Mouse (Mus musculus): ENCODE data around the gene Gm10318. TPM values are rescaled to one million over a fixed set of nuclear protein-coding genes. Genes with fewer than 3 reads are reported as not detected.

The Gm10318 gene
- total RNA-seq, 2 experiments from 2014 or later = not detected

DNA sequence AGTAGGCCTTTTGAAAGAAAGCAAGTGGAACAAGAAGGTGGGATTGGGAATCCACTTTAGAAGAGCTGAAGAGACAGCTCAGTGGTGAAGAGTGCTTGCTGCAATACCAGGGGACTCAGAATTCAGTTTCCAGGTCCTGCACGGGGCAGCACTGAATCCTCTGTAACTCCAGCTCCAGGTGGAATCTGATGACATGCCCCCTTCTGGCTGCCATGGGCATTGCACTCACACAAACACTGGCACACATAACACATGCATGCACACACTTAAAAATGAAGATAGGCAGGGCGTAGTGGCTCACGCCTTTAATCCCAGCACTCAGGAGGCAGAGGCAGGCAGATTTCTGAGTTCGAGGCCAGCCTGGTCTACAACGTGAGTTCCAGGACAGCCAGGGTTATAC is 29.9 kb downstream of the Gm10318 start:
- intact Hi-C loops (cut with DNase I) = loop anchor here (10.0 kb wide), 1 partner anchor 358 kb away; no protein-coding TSS in a partner anchor

DNA sequence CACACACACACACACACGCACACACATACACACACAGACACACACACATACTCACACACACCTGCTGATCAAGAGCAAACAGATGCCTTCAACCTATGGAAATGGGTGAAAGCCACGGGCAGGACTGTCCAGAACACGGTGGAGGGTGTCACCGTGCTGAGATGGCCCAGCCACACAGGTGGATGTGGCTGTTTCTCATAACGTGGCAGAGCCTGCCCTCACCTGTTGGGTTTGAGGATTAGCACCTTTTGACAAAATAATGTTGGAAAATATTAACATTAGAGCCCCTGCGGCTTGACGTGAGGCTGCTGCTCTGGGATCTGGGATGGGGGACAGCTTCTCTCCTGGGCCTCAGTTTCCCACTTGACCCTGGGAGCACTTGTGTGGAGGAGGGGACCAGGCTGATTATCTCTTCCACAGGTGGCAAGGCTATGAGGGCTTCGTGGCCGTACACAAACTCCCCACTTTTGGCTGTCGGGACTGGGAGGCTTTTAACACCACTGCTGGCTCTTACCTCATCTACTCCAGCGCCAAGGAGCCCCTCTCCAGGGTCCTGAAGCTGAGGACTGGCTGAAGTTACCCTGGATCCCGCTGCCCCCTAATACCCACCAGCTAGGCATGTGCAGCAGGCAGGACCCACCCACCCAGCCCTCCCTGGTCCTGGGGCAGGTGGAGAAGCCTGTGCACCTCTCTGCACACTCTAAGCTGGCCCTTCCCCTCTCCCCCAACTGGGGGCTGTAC is 33.5 kb downstream of the Gm10318 start:
- DNase-seq (ENCODE audit: extremely low spot score in 1 of 2, low spot score in 2 of 2) = no peak
- intact Hi-C loops (cut with DNase I) = loop anchor here (10.0 kb wide), 1 partner anchor 361 kb away; no protein-coding TSS in a partner anchor

More for the DNA sequence above, 29.9 kb downstream of the Gm10318 start:
- DNase-seq (ENCODE audit: extremely low spot score in 1 of 2, low spot score in 2 of 2) = no peak

DNA sequence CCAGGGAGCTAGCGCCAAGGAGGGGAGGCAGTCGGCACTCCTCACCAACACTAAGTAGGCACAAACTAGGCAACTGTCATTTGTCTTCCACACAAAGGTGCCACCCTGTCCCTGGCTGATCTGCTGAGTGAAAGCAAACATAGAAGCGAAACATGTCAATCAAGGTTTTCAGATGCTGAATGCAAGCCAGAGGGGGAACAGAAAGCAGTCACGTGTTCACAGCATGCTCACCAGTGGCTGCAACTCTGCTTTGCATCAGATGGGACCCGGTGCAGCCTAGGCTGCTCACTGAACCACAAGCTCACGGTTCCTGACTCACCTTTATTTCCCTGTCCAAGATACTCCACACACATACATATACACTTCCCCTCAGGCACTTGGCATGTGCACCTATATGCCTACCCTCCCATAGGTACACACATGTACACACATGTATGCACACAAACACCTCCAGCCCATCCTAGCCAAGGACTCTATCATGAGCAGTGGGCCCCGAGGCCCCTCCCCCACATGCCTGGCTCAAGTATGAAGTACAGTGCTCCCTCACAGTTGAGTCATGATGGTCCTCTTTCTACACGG is 38.4 kb downstream of the Gm10318 start:
- no peak for DNase-seq (ENCODE audit: extremely low spot score in 1 of 2, low spot score in 2 of 2)
- intact Hi-C loops (cut with DNase I) = no loop called here

DNA sequence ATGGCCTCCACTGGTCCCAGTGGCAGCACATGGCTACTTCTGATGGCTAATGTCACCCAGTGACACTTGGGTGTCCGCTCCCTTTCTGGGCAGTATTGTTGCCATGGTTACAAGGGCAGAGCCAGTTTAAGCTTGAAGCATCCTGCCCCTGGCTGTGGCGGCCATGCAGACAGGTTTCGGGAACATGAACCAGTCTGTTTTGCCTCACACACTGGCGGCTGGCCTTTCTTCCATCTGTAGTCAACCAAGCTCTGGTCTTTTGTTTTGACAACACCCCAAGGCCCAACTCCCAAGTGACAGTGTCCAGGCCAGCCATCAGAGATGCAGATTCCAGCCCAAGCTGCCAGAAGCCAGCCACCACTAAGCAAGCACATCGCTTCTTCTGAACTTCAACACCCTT is 42.9 kb downstream of the Gm10318 start:
- intact Hi-C loops (cut with DNase I) = no loop called here
- no peak for DNase-seq (ENCODE audit: extremely low spot score in 1 of 2, low spot score in 2 of 2)

DNA sequence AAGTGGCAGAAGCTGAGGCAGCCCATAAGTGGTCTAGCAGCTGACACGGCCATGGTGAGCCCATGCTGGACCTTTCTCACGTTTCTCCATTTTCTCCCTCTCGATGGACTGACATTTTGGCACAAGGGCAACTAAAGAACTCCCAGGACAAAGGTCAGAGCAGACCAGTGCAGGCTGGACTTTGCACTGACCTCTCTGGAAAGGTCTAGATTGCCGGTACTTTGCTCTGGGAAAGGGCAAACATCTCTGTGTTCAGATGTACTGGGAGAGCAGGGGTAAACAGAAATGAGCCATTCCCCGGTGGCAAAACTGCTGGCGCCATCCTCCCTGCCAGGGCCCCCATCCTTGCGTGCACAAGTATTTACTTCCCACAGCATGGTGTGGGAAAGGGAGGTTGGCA is 47.5 kb downstream of the Gm10318 start:
- intact Hi-C loops (cut with DNase I) = no loop called here
- no peak for DNase-seq (ENCODE audit: extremely low spot score in 1 of 2, low spot score in 2 of 2)

DNA sequence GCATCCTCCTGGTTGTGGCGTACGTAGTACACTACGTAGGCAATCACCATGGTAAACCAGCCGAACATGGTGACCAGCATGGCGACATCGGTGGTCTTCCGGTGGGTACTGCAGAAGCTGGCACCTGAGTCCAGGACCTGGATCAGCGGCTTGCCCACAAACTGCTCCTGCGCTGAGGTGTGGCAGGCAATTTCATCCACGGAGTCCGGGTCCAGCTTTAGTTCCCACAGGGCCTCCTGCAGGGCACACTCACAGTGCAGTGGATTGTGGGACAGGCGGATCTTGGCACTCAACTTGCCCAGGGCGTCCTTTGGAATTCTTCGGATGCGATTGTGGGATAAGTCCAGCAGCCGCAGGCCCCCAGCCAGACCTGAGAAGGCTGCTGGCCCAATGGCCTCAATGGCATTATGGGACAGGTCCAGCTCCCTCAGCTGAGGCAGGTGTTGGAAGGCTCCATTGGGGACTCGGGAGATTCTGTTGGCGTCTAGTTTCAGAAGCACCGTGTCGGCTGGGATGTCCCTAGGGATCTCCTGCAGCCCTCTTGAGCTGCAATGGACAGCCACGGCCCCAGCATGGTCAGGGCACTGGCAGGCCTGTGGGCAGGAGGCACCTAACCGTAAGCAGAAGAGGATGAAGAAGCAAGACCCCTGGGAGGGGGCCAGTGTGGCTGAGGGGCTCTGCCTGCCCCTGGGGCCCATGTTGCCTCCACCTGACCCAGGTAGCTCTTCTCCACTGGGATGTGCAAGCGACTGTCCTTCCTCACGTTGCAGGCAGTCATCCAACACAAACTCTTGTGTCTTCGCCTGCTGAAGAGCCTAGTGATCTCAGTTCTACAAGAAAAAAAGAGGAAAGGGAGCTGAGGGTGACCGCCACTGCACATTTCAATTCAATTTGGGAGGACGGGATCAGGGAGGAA is 48.5 kb downstream of the Gm10318 start:
- DNase-seq (ENCODE audit: extremely low spot score in 1 of 2, low spot score in 2 of 2) = no peak
- intact Hi-C loops (cut with DNase I) = no loop called here

DNA sequence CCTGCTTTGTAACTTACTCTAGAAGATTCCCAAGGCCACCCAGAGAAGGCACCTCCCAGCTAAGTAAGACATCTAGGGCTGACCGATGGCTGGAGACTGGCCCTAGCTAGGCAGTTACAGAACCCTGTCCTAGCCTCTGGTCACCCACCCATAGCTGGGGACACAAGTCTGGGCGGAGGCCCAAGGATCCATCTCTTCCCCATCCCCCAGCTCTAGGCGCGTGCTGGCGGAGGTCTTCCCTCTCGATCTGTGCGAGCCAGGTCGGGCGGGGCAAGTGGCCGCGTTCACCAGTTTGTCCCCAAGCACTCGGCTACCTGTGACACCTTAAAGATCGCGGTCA is 49.2 kb downstream of the Gm10318 start:
- peak in 1 of 2 experiments; percentile 66 for DNase-seq (ENCODE audit: extremely low spot score in 1 of 2, low spot score in 2 of 2)
- intact Hi-C loops (cut with DNase I) = no loop called here

DNA sequence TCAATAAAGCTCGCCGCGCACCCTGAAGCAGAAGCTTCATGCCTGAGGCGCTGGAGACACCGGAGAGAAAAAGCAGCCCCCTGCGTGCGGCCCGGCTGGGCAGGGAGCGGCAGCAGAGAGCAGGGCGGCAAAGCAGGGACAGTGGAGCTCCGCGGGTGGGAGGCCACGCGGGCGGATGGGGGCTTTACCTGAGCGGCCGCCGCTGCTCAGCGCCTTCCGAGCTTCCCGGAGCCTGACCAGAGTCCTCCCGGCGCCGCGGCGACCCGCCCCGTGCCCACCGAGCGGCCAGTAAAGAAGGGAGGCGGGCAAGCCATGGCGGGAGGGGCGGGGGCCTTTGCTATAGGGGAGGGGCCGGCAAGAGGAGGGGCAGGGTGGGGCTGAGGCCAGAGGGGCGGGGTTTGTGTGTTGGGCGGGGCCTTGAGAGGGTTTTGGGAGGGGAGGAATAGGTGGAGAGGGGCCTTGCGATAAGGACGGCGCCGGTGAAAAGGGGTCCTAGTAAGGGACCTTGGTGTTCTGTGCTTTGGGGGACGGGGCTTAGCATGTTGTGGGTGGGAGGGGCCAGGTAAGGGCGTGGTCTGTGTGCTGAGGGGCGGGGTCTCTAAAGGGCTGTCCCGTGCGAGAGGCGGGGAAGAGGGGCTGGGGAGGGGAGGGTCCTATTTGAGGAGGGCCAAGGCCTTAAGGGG is 49.7 kb downstream of the Gm10318 start, which contains the start of gene Lrrc3:
Gene Lrrc3 (minus strand): TSS at position 326 of the 683 bp plus-strand sequence.
- peak; percentile 49 to 77 for DNase-seq (ENCODE audit: extremely low spot score in 1 of 2, low spot score in 2 of 2)
- intact Hi-C loops (cut with DNase I) = no loop called here

DNA sequence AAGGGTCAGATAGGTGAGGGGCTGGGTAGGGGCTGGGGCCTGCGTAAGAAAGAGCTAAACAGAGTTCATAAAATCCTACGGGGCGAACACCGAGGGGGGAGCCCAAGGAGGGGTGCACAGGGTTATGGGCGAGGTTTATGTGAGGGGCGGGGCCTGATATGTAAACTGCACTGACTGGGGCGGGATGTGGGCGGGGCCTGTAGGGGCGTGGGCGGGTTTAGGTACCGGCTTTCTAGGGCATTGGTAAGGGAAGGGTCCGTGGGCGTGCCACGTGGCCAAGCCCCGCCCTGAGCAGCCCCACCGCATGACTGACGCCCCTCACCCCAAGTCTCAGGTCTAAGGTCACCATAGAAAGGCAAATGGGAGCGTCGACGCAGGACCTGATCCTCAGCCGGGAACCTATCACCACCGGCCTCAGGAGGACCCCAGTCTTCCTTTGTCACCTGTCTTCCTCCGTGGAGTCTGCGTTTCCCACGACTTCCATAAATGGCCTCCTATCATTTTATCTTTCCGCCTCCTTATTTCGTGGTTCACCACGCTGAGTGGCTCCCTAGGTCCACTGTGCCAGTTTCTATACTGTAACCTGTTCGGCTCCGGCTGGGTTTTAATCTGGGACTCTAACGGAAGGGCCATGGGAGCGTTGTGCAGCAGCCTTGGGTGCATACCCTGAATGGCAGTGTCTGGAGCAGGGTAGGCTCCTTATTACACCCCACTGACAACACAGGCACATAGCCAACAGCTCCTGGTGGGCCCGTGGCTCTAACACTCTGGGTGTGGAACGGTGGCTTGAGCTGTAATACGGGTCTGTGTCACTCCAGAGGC is 50.4 kb downstream of the Gm10318 start:
- peak; percentile 79 to 86 for DNase-seq (ENCODE audit: extremely low spot score in 1 of 2, low spot score in 2 of 2)
- intact Hi-C loops (cut with DNase I) = no loop called here

Other genes starting within 250 kb of the Gm10318 start
- 100 to 1,000 TPM; 142 to 154 TPM for gene Sumo3, start 246.8 kb upstream of the Gm10318 start, total RNA-seq (2021)
- gene Gm49325, start 246.7 kb upstream of the Gm10318 start, total RNA-seq (2021) = 10 to 100 TPM; 18.5 to 22.8 TPM
- gene Ube2g2, start 230.6 kb upstream of the Gm10318 start, total RNA-seq (2021) = 10 to 100 TPM; 32.6 to 39.9 TPM
- under 1 TPM in 1 of 2 experiments, not detected in 1; 0.18 TPM for gene Tspear, start 166.3 kb upstream of the Gm10318 start, total RNA-seq (2021)
- not detected for gene Gm19402, start 162.1 kb upstream of the Gm10318 start, total RNA-seq (2021)
- not detected for gene Gm9508, start 155.6 kb upstream of the Gm10318 start, total RNA-seq (2021)
- not detected for gene Gm10272, start 146.2 kb upstream of the Gm10318 start, total RNA-seq (2021)
- gene Gm10024, start 141.4 kb upstream of the Gm10318 start, total RNA-seq (2021) = not detected
- gene Gm10142, start 137.1 kb upstream of the Gm10318 start, total RNA-seq (2021) = not detected
- not detected for gene Krtap12-1, start 132.3 kb upstream of the Gm10318 start, total RNA-seq (2021)
- not detected for gene Gm10100, start 126.4 kb upstream of the Gm10318 start, total RNA-seq (2021)
- not detected for gene Gm18596, start 110.2 kb upstream of the Gm10318 start, total RNA-seq (2021)
- gene Gm9736, start 101.5 kb upstream of the Gm10318 start, total RNA-seq (2021) = not detected
- not detected for gene Gm3233, start 93.2 kb upstream of the Gm10318 start, total RNA-seq (2021)
- not detected for gene Gm3238, start 81.5 kb upstream of the Gm10318 start, total RNA-seq (2021)
- not detected for gene Gm7138, start 75.9 kb upstream of the Gm10318 start, total RNA-seq (2021)
- gene Gm3250, start 70.3 kb upstream of the Gm10318 start, total RNA-seq (2021) = not detected
- gene Gm7137, start 64.7 kb upstream of the Gm10318 start, total RNA-seq (2021) = not detected
- not detected for gene Gm9639, start 57.8 kb upstream of the Gm10318 start, total RNA-seq (2021)
- not detected for gene Gm19668, start 53.7 kb upstream of the Gm10318 start, total RNA-seq (2021)
- gene Gm9507, start 41.0 kb upstream of the Gm10318 start, total RNA-seq (2021) = not detected
- gene Gm2696, start 38.2 kb upstream of the Gm10318 start, total RNA-seq (2021) = not detected
- not detected for gene Krtap10-4, start 25.8 kb upstream of the Gm10318 start, total RNA-seq (2021)
- not detected for gene Krtap10-10, start 16.9 kb upstream of the Gm10318 start, total RNA-seq (2021)
- gene Gm36176, start 6.1 kb upstream of the Gm10318 start, total RNA-seq (2021) = not detected
- gene Gm3285, start 9.1 kb downstream of the Gm10318 start, total RNA-seq (2021) = not detected
- 10 to 100 TPM; 31.7 to 33.5 TPM for gene Lrrc3, start 49.7 kb downstream of the Gm10318 start, total RNA-seq (2021)
- gene Trpm2, start 117.7 kb downstream of the Gm10318 start, total RNA-seq (2021) = 10 to 100 TPM; 27.4 to 29.6 TPM
- 10 to 100 TPM; 31.9 to 37.4 TPM for gene 1810043G02Rik, start 125.7 kb downstream of the Gm10318 start, total RNA-seq (2021)
- 10 to 100 TPM; 82.7 to 90.8 TPM for gene Pfkl, start 157.2 kb downstream of the Gm10318 start, total RNA-seq (2021)
- gene Dnmt3l, start 189.1 kb downstream of the Gm10318 start, total RNA-seq (2021) = under 1 TPM in 1 of 2 experiments, not detected in 1; 0.81 TPM
- gene Aire, start 190.8 kb downstream of the Gm10318 start, total RNA-seq (2021) = under 1 TPM in 1 of 2 experiments, not detected in 1; 0.28 TPM
- 1 to 10 TPM; 1.4 to 1.9 TPM for gene Icosl, start 216.4 kb downstream of the Gm10318 start, total RNA-seq (2021)

Data from left cerebral cortex, postnatal 10 days (tissue).